Mouse (Mus musculus): ENCODE measurements at regions not wholly inside any gene's neighbourhood (a gene's known extent, or its start where the extent isn't known, plus 50 kb on each side); places are given as distances from the start of the nearest gene placed in this dataset.

- TF ChIP-seq CTCF (IDR thresholded peaks at IDR 0.05; ENCODE audit: extremely low read depth, insufficient read length, insufficient replicate concordance, low read depth, low read length) (no peak), POLR2A (IDR thresholded peaks at IDR 0.05; ENCODE audit: low read depth, low read length) (no peak)
These were observed 822.8 kb downstream of the Adgrl2 start for GRCm38 (mm10) chr3:148167556-148167955.
